In genomic region chr7:101142907-101143306, GRCm38 (mm10) we compare ENCODE assay signal across 16 mouse cellular contexts. TPM values are rescaled to one million over a fixed set of nuclear protein-coding genes. Genes with fewer than 3 reads are reported as not detected.
DNase-seq lines count a peak whose midpoint lies in the region; ATAC-seq and TF ChIP-seq lines count a peak whose summit lies in the region.
"Had no signal": no experiment of that assay in that cellular context is flagged by ENCODE, and none has a peak within 500 bp of the region (broad histone marks: within the 10 kb centered on the region; RNA-seq: fewer than 3 reads in every experiment).

No protein-coding gene starts in this region.

- no peaks in the 10 kb centered on the region for H3K27me3 ChIP-seq in stomach, embryonic 14.5 days (ENCODE audit: control insufficient read depth, insufficient read depth, low read length)
- H3K27me3 ChIP-seq: embryonic facial prominence, embryonic 13.5 days; limb, embryonic 12.5 days; neural tube, embryonic 15.5 days; Patski had no signal

- TF ChIP-seq CTCF in gastrocnemius, adult 2 months (IDR thresholded peaks at IDR 0.05), result no peak
- TF ChIP-seq CTCF in layer of hippocampus, adult 2 months (conservative IDR thresholded peaks at IDR 0.05), result no peak

- intact Hi-C loops in gastrocnemius, adult 2 months (cut with DNase I), result no loop called here

- peaks cover 7% of the 10 kb centered on the region; the same call in 1 of the 2 replicates for H3K4me1 ChIP-seq in stomach, embryonic 14.5 days (ENCODE audit: control insufficient read depth, insufficient read depth, low read length)
- H3K4me1 ChIP-seq: embryonic facial prominence, embryonic 13.5 days; forebrain, embryonic 10.5 days; neural tube, embryonic 15.5 days had no signal

- no peak for DNase-seq in gastrocnemius, adult 2 months
- no peak for DNase-seq in gastrocnemius, adult 8-10 months (ENCODE audit: low spot score in 2 of 2)
- no peak for DNase-seq in layer of hippocampus, adult 2 months (ENCODE audit: low spot score in 2 of 2)
- DNase-seq in layer of hippocampus, adult 8-10 months (ENCODE audit: low spot score in 2 of 2), result no peak
- peak; percentile 26 for DNase-seq in fibroblast of lung, adult 2 months (ENCODE audit: low read depth)
- no peak for DNase-seq in cerebellum, adult 18-20 months
- DNase-seq: cerebellum, adult 11 months; thymus, postnatal 25 days had no signal

- H3K9ac ChIP-seq in stomach, embryonic 14.5 days (replicated peaks; ENCODE audit: low read depth, low read length), result no peak overlapping the region
- H3K9ac ChIP-seq: embryonic facial prominence, embryonic 13.5 days; limb, embryonic 12.5 days; neural tube, embryonic 15.5 days had no signal

- WGBS in stomach, embryonic 14.5 days, result 51% methylated on average over 2 of the region's 2 CpGs

- H3K27ac ChIP-seq in gastrocnemius, adult 2 months, result peak overlapping the region; percentile 56
- H3K27ac ChIP-seq in layer of hippocampus, adult 2 months, result peak overlapping the region; percentile 15; the same call in 1 of the 2 replicates
- peak overlapping the region; percentile 52; the same call in 1 of the 2 replicates for H3K27ac ChIP-seq in stomach, embryonic 14.5 days (ENCODE audit: low read length)
- H3K27ac ChIP-seq: embryonic facial prominence, embryonic 13.5 days; forebrain, embryonic 10.5 days; limb, embryonic 12.5 days; neural tube, embryonic 15.5 days had no signal

- H3K4me3 ChIP-seq in gastrocnemius, adult 2 months, result no peak overlapping the region
- H3K4me3 ChIP-seq in layer of hippocampus, adult 2 months, result no peak overlapping the region
- no peak overlapping the region for H3K4me3 ChIP-seq in stomach, embryonic 14.5 days (ENCODE audit: low read depth, low read length)
- H3K4me3 ChIP-seq: embryonic facial prominence, embryonic 13.5 days; forebrain, embryonic 10.5 days; limb, embryonic 12.5 days; neural tube, embryonic 15.5 days had no signal

- H3K4me2 ChIP-seq in stomach, embryonic 14.5 days (replicated peaks; ENCODE audit: low read depth, low read length), result no peak overlapping the region
- H3K4me2 ChIP-seq: embryonic facial prominence, embryonic 13.5 days; limb, embryonic 12.5 days; midbrain, embryonic 11.5 days; neural tube, embryonic 15.5 days had no signal

- peaks cover 7% of the 10 kb centered on the region; the same call in 1 of the 2 replicates for H3K36me3 ChIP-seq in stomach, embryonic 14.5 days (ENCODE audit: control insufficient read depth, insufficient read depth, low read length)

- H3K9me3 ChIP-seq in stomach, embryonic 14.5 days (ENCODE audit: control insufficient read depth, low read depth, low read length), result no peaks in the 10 kb centered on the region
- H3K9me3 ChIP-seq: embryonic facial prominence, embryonic 13.5 days; forebrain, embryonic 10.5 days; limb, embryonic 12.5 days; neural tube, embryonic 15.5 days had no signal

- no peak for ATAC-seq in stomach, embryonic 14.5 days (ENCODE audit: insufficient number of reproducible peaks, insufficient read depth, low FRiP score, low read depth)
- ATAC-seq in megakaryocyte progenitor cell, adult 5-6 weeks (replicated peaks; ENCODE audit: poor library complexity), result no peak
- ATAC-seq: Patski had no signal

RNA-seq across cellular contexts. Expression of gene Fchsd2, which starts 50.2 kb away (rescaled TPM):
- 1 to 10 TPM; 3.7 to 7.1 TPM for total RNA-seq in gastrocnemius, adult 2 months (2021)
- total RNA-seq in gastrocnemius, adult 8-10 months (2022), result 1 to 10 TPM; 4.2 to 5.5 (median 5.0) TPM
- 10 to 100 TPM; 38.5 to 41.2 TPM for total RNA-seq in layer of hippocampus, adult 2 months (2021)
- 10 to 100 TPM; 40.1 to 46.5 (median 43.4) TPM for total RNA-seq in layer of hippocampus, adult 8-10 months (2022)
- polyA plus RNA-seq in stomach, embryonic 14.5 days (2014; fragmentation: Nextera tagmentation; extraction: Ambion mirVana), result 33.1 and 33.7 TPM in 2 replicates
- total RNA-seq in megakaryocyte progenitor cell, adult 5-6 weeks (2015), result 48.3 and 62.8 TPM in 2 replicates
- total RNA-seq in megakaryocyte progenitor cell, adult 5-6 weeks (2017), result 27.1 and 50.4 TPM in 2 replicates
